ENCODE assay signal across 15 mouse cellular contexts in genomic region chr1:179563926-179564325, GRCm38 (mm10). TPM values are rescaled to one million over a fixed set of nuclear protein-coding genes. Genes with fewer than 3 reads are reported as not detected.
DNase-seq lines count a peak whose midpoint lies in the region; ATAC-seq and TF ChIP-seq lines count a peak whose summit lies in the region.
"Had no signal": no experiment of that assay in that cellular context is flagged by ENCODE, and none has a peak within 500 bp of the region (broad histone marks: within the 10 kb centered on the region; RNA-seq: fewer than 3 reads in every experiment).

No protein-coding gene starts in this region.

- H3K36me3 ChIP-seq in kidney, postnatal 0 days (ENCODE audit: insufficient read depth, low read length): no peaks in the 10 kb centered on the region
- no peaks in the 10 kb centered on the region for H3K36me3 ChIP-seq in kidney, embryonic 14.5 days (ENCODE audit: control insufficient read depth, insufficient read depth, low read length)
- H3K36me3 ChIP-seq: forebrain, embryonic 12.5 days; heart, embryonic 12.5 days; liver, embryonic 15.5 days had no signal

- H3K4me1 ChIP-seq in kidney, postnatal 0 days (replicated peaks; ENCODE audit: insufficient read depth, low read length): 0 out of 2 replicates have a peak, but pooled peaks cover 6% of the 10 kb centered on the region
- peaks cover 10% of the 10 kb centered on the region for H3K4me1 ChIP-seq in kidney, embryonic 14.5 days (ENCODE audit: control insufficient read depth, insufficient read depth, low read length)

- WGBS in kidney, postnatal 0 days: 50% methylated on average over 5 of the region's 5 CpGs
- WGBS in kidney, embryonic 14.5 days: 49% methylated on average over 5 of the region's 5 CpGs

- no peak for TF ChIP-seq CTCF in kidney, postnatal 0 days (IDR thresholded peaks at IDR 0.05; ENCODE audit: low read depth)

- peak; percentile 27 for DNase-seq in kidney, postnatal 0 days (ENCODE audit: low spot score)
- DNase-seq in adipocyte (ENCODE audit: low spot score): peak; percentile 56
- peak; percentile 67 to 91 for DNase-seq in adrenal gland, adult (ENCODE audit: inconsistent age in 2 of 2, low spot score in 1 of 2)
- DNase-seq in kidney, postnatal 4 days: peak; percentile 22 to 38
- DNase-seq in frontal cortex, postnatal 36 days (ENCODE audit: low spot score in 2 of 2): no peak
- DNase-seq in urinary bladder, postnatal 14 days (ENCODE audit: low spot score): no peak
- DNase-seq: cerebellum, adult 11-12 months; heart, postnatal 4 days; retina, postnatal 1 day; thymus, adult 2 months had no signal

- H3K9ac ChIP-seq in kidney, postnatal 0 days (ENCODE audit: low read depth, low read length): no peak overlapping the region
- H3K9ac ChIP-seq in kidney, embryonic 14.5 days (ENCODE audit: low read depth, low read length): no peak overlapping the region
- H3K9ac ChIP-seq: forebrain, embryonic 12.5 days; heart, embryonic 12.5 days; liver, embryonic 15.5 days had no signal

- no peaks in the 10 kb centered on the region for H3K9me3 ChIP-seq in kidney, postnatal 0 days (replicated peaks; ENCODE audit: low read length)
- H3K9me3 ChIP-seq in kidney, embryonic 14.5 days (ENCODE audit: control insufficient read depth, low read length): no peaks in the 10 kb centered on the region
- H3K9me3 ChIP-seq: forebrain, embryonic 12.5 days; heart, embryonic 12.5 days; liver, embryonic 15.5 days had no signal

- no peak overlapping the region for H3K4me2 ChIP-seq in kidney, postnatal 0 days (ENCODE audit: low read length)
- H3K4me2 ChIP-seq in kidney, embryonic 14.5 days (replicated peaks; ENCODE audit: low read depth, low read length): no peak overlapping the region
- H3K4me2 ChIP-seq: forebrain, embryonic 12.5 days; heart, embryonic 12.5 days; liver, embryonic 15.5 days had no signal

- H3K4me3 ChIP-seq in kidney, postnatal 0 days (replicated peaks; ENCODE audit: low read depth, low read length): no peak overlapping the region
- H3K4me3 ChIP-seq in kidney, embryonic 14.5 days (ENCODE audit: low read length): no peak overlapping the region
- H3K4me3 ChIP-seq: forebrain, embryonic 12.5 days; heart, embryonic 12.5 days; liver, embryonic 15.5 days had no signal

- H3K27me3 ChIP-seq in kidney, postnatal 0 days (ENCODE audit: insufficient read depth, low read length): no peaks in the 10 kb centered on the region
- H3K27me3 ChIP-seq in kidney, embryonic 14.5 days (ENCODE audit: control insufficient read depth, insufficient read depth, low read length): no peaks in the 10 kb centered on the region
- H3K27me3 ChIP-seq: forebrain, embryonic 12.5 days; heart, embryonic 12.5 days; liver, embryonic 15.5 days had no signal

- H3K27ac ChIP-seq in kidney, postnatal 0 days: no peak overlapping the region
- H3K27ac ChIP-seq in kidney, embryonic 14.5 days (ENCODE audit: low read depth, low read length): no peak overlapping the region
- H3K27ac ChIP-seq: forebrain, embryonic 12.5 days; liver, embryonic 15.5 days had no signal

- ATAC-seq in kidney, postnatal 0 days (replicated peaks; ENCODE audit: low FRiP score, low read depth): no peak
- ATAC-seq in kidney, embryonic 14.5 days (ENCODE audit: low FRiP score, low TSS enrichment): no peak
- ATAC-seq: CD4-positive, CD25-positive, alpha-beta regulatory T cell, adult 4 months had no signal

RNA-seq across cellular contexts. Expression of gene Cnst, which starts 17.8 kb away (rescaled TPM):
- polyA plus RNA-seq in kidney, postnatal 0 days (2015; fragmentation: Nextera tagmentation; extraction: Ambion mirVana): 9.7 and 11.2 TPM in 2 replicates
- 7.7 and 14.1 TPM in 2 replicates for polyA plus RNA-seq in kidney, embryonic 14.5 days (2014; fragmentation: Nextera tagmentation; extraction: Ambion mirVana)

RNA-seq across cellular contexts. Expression of gene Tfb2m, which starts 17.9 kb away (rescaled TPM):
- polyA plus RNA-seq in kidney, postnatal 0 days (2015; fragmentation: Nextera tagmentation; extraction: Ambion mirVana): 38.9 and 40.7 TPM in 2 replicates
- polyA plus RNA-seq in kidney, embryonic 14.5 days (2014; fragmentation: Nextera tagmentation; extraction: Ambion mirVana): 28.6 and 39.9 TPM in 2 replicates

RNA-seq across cellular contexts. Expression of gene Smyd3, which starts 46.1 kb away (rescaled TPM):
- 18.3 and 20.5 TPM in 2 replicates for polyA plus RNA-seq in kidney, postnatal 0 days (2015; fragmentation: Nextera tagmentation; extraction: Ambion mirVana)
- 19.9 and 21.5 TPM in 2 replicates for polyA plus RNA-seq in kidney, embryonic 14.5 days (2014; fragmentation: Nextera tagmentation; extraction: Ambion mirVana)

Comparison
In these comparisons a context has a peak if more than half of its experiments do, and no peak if none do; other contexts are left out.
1. DNase-seq: peak in kidney, postnatal 0 days (single experiment), adipocyte (single experiment), adrenal gland, adult (2 of 2) and kidney, postnatal 4 days (2 of 2); none in frontal cortex, postnatal 36 days (0 of 2) and urinary bladder, postnatal 14 days (single experiment).